Mouse (Mus musculus) adrenal gland, adult 8-10 months (tissue): ENCODE results near the gene Alpk1. TPM values are rescaled to one million over a fixed set of nuclear protein-coding genes. Genes with fewer than 3 reads are reported as not detected.
"Not testable (repeated sequence)": the region's sequence is repeated elsewhere in the genome, so short reads cannot be mapped to it uniquely, and the experiment has no call there.

Experiments
- DNase-seq: peaks from one replicate; pipeline ENCODE4 v3.0.0; 2022
- total RNA-seq, 4 experiments: library from RNA; stranded (reverse); gene quantifications; 2 replicates each; pipeline ENCODE4 v1.2.4; 2022

Alpk1 gene
- total RNA-seq, 4 experiments from 2014 or later, result 11.8 to 21.1 (median 15.1) TPM

DNA sequence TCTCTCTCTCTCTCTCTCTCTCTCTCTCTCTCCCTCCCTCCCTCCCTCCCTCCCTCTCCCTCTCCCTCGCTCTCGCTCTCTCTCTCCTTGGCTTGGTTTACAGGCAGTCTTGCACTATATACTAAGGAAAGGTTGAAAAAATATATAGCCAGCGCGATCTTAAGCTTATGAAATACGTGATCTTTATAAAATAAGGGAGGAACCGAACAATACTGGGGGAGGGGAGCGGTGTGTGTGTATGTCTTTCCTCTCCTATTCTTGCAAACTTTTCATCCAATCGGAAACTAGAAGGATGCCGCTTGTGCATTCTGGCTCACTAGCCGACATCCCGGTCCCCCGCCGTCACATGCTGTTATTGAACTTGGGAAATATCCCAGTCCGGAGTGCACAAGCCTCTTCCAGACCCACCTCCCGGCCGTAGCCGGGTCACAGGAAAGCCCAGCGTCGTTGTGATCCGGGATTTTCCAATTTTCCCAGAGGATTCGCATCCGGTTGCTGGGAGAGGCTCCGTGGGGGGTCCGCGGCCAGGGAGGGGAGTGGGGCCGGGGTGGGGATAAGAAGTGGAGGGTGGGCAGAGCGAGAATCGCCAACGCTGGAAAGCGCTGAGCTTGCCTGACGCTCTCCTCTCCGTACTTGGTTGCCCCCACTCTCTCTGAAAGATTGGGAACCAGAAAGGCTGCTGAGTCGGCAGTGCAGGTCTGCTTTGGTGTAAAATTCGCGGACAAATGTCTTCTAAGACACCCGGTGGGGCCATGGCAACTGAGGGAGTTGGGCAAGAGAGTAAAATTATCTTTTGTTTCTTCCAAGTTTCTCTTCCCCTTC is 10.1 kb upstream of the Alpk1 start:
- DNase-seq, result no peak

DNA sequence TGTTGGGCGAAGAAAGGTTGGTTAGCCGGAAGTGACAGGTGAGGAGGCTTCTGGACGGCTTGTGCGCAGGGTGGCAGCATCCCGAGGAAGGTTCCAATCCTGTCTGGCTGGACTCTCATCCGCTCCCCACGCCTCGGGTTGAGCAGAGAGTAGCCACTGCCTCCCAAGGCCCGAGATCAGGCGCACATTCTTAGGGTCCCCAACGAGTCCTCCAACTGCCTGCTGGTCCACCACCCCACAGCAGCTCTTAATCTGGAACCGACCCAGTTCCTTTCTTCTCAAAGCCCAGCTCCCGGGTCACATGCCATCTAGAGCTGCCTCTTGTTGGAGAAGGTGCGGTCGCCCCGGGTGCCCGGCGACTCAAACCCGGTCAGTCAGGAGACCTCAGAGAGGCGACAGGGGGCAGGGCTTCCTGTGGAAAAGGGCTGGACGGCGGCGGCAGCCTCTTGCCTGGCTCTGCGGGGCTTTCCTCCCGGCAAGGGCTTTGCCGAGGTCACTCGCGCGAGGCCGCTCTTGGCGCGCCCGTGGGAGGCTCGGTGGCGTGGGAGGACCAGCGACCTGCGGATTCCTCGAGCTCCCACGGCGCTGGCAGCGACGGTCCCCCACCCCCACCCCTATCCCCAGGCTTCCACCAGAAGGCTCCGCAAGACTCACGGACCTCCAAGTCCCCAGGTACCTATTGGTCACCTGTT is 9.3 kb upstream of the Alpk1 start, which contains the start of gene Tifa:
TSS of gene Tifa (plus strand) at position 306 of the 692 bp plus-strand sequence.
- peak; percentile 71 for DNase-seq

- no peak for DNase-seq
These were observed 8.6 kb upstream of the Alpk1 start for GRCm38 (mm10) chr3:127788919-127789318.

GRCm38 (mm10) chr3:127788038-127788437 is 7.7 kb upstream of the Alpk1 start:
- no peak for DNase-seq

DNA sequence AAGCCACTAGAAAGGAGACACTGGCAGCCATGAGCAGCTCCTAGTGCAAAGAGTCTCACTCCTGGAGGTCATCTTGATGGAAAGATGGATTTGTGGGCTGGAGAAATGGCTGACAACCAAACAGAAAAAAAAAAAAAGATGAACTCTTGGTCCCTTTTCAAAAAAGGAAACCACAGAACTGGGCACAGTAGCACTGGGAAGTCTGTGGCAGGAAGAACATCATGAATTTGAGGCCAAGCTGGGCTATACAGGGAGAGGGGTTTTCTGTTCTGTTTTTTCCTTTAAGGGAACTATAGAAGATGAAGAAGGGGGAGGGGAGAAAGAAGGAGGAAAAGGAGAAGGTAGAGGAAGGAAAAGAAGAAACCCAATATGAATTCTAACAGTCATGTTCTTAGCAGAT is 6.7 kb upstream of the Alpk1 start:
- no peak for DNase-seq

DNA sequence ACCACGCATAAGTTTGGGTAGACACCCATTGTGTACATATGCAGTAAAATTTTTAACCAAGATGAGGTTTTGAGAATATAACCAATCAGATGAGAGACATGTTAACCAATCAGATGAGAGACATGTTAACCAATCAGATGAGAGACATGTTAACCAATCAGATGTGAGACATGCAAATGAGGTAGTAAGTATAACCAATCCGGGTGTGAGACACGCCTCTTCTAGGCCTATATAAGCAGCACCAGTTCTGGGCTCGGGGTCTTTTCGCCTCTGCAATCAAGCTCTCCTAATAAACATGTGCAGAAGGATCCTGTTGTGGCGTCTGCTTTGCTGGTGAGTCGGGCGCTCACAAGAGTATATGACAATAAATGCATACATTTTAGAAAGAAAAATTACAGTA is 3.4 kb upstream of the Alpk1 start:
- not testable (repeated sequence) for DNase-seq

GRCm38 (mm10) chr3:127782921-127783320 is 2.6 kb upstream of the Alpk1 start:
- no peak for DNase-seq

DNA sequence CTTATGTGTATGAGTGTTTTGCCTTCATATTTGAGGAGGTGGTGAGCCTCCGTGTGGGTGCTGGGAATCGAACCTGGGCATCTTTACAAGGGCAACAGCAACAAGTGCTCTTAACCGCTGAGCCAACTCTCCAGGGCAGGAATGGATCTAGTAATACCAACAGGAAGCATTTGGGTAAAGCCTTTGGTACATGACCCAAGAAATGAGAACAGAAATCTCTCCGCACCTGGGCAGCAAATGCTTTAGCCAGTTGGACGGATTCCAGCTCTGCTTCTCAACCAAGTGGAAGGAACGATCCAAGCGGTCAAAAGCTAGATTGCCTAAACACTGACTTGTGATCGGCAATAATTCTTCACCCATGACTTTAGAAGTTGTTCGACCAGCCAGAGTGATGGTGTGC is 594 bp upstream of the Alpk1 start:
- no peak for DNase-seq

DNA sequence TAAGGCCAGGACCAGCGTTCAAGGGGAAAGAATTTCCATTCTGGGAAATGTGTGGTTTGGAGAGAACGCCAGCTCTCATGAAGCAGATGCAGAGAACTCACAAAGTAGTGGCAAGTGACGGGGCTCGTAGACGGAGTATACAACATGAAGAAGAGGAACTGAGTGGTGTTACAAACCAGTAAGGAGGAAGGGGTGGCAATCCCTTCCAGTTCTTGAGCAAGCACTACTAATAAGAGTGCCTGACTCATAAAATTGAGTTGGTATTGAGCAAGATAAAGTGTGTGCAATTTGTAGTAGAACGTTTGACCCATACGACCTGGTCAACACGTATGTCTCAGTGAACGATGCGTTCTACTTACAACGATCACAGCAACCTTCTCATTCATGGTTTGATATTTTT is 11.2 kb downstream of the Alpk1 start:
- no peak for DNase-seq

DNA sequence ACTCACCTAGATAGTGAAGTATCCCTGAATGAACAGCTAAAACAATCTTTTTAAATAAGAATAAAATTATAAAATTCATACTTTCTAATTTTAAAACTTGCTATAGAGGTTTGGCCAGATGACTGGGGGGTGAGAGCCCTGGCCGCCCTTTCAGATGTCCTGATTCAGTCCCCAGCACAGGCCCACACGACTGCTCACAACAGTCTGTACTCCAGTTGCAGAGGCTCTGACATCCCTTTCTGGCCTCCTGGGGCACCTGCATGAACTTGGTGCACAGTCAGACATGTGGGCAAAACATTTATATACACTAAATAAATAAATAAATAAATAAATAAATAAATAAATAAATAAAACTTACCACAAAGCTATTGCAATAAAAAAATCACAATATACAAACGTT is 14.4 kb downstream of the Alpk1 start:
- no peak for DNase-seq

- no peak for DNase-seq
These were observed 15.8 kb downstream of the Alpk1 start for GRCm38 (mm10) chr3:127764541-127764940.

DNA sequence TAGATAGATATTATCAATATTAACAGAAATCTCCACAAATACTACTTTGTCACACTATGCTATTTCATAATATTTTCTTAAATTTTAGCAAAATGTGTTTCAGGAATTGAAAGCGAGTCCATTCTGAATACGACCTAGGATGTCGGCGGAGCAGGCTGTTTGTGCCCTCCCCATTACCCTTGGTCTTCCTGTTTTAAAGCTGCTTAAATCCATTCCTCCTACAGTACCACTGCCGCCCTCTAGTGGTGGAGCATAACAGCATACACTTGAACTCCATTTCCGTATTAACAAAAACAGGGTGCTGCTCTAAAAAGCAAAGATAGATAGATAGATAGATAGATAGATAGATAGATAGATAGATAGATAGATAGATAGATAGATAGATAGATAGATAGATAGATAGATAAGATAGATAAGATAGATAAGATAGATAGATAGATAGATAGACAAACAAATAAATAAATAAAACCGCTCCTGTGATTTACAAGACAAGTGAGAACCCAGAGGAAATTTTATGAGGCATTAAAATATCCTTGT is 17.2 kb downstream of the Alpk1 start:
- DNase-seq, result peak; percentile 49

DNA sequence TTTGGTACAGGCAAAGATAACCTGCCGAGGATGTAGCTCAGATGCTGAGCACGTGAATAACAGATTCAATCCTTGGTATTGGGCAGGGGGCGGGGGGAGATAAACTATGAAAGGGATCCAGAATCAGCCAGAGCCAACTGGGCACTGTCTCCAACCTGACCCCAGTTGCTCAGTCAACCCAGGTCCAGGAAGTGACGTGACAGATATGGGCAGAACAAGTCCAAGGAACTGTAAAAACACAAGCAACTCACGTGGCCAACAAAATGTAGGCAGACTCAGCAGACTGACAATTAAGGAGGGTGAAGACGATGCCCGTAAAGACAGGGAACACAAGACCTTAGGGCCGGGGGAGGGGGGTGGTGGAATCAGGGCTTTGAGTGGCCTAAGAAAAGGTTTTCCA is 17.9 kb downstream of the Alpk1 start:
- no peak for DNase-seq

DNA sequence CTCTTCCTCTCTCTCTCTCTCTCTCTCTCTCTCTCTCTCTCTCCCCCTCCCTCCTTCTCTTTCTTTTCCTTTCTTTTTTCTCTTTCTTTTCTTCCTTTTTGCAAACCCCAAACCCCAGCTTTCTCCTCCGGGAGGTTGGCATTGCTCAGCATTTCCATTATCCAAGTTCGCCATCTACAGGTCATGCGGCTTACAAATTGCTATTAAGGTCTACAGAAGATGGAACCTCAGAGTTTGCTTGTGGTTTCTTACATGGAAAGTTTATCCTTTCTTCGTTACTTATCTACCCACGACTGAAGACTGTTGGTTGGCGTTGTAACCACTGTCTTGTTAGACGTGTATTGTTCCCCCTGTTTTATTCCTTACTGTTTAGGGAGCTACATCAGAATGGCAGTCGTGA is 21.1 kb downstream of the Alpk1 start:
- no peak for DNase-seq

- DNase-seq, result no peak
These were observed 21.5 kb downstream of the Alpk1 start for GRCm38 (mm10) chr3:127758806-127759205.

DNA sequence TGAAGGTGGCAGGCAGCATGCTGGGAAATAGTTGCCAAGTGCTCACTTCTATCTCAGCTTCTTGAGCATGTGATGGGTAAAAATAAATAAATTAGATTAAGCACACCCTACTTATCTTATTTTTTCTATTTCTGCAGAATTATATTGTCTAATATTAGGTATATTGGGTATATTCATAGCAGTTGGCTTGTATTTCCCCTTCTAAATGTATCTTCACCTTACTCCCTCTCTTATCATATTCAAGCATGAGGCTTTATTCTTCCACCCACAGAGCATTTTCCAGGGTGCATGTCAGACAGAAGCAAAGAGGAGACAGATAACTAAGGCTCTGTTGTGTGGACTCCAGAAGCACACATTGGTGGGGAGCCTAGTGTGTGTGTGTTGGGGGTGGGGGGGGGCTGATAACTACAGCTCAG is 22.4 kb downstream of the Alpk1 start:
- DNase-seq, result no peak

- DNase-seq, result no peak
These were observed 23.9 kb downstream of the Alpk1 start for GRCm38 (mm10) chr3:127756458-127756857.

DNA sequence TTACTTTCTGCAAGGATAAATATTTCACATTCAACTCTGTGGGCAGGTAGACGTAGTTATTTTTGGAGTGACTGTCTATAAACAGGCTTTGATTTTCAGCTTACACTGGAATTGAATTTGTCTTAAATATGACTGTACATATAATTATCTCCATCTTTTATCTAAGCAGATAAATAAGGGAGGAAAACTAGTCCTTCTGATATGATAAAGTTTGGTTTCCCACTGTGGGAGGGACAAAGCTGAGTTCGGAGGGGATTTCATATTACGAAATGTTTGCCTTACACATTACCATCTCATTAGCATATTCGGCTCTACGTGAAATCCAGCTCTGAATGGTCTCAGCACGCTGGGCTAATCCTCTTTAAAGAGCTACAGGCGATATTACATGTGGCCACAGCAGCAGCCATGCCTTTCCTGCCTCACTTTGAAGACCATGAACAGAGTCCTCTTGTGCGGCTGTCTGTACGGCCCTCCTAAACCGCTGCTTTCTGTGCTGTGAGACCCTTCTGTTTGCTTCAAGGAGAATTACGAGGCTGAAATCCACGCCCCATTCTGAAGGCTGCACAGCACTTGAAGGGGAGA is 30.3 kb downstream of the Alpk1 start:
- no peak for DNase-seq

- DNase-seq, result no peak
These were observed 31.1 kb downstream of the Alpk1 start for GRCm38 (mm10) chr3:127749266-127749665.

DNA sequence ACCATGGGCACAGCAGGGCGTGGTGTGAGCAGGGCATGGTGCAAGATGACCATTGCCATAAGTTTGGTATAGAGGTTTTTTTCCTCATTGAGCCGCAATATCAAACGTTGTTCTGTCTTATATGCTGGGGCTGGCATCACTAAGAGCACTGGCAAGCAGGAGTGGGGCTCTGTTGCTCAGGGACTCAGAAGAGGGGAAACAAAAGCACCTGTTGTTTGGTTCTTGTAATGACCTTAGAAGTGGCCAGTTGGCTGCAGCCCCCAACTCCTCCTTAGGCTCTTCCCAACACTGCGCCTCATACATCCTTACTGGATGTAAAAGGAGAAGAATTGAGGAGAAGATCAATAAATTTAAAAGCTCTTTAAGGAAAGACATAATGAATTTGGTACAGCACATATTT is 31.7 kb downstream of the Alpk1 start:
- no peak for DNase-seq

DNA sequence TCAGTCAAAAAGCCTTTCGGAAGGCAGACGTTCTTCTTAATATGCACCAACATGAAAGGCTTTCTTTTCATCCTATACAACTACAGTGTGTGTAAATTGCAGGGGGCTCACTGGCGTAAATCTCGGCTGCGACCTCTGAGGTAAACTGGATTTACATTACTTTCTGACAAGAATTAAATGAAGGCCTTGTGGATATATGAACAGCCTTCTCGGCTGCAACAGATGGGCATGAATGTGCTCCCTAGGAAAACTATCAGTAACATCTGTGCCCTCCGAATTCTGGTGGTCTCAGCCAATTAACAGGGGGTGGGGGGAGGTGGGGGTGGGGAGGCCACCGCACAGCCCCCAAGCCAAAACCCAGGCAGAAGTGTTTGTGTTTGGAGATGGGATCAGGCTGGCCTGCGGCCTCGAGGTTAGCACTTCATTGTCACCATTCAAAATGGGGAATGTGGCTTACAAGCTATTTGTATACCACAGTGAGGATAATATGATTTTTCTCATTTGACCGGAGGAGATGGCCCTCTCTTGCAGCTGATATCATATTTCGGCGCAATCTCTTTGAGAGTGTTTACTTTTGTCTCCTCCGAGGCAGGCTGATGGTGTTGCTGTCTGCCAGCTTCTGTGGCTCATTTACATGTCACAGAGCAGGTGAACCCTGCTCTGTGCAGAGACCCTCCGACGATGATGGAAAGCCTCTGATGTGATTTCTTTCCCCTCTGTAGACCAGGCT is 34.3 kb downstream of the Alpk1 start:
- no peak for DNase-seq

GRCm38 (mm10) chr3:127745504-127745903 is 34.8 kb downstream of the Alpk1 start:
- no peak for DNase-seq
